Mouse (Mus musculus) stomach, embryonic 14.5 days (tissue): ENCODE data around the gene Slit3. TPM values are rescaled to one million over a fixed set of nuclear protein-coding genes. Genes with fewer than 3 reads are reported as not detected.

Experiments
- ATAC-seq: fragments of 200-750 bp; cut with Nextera tagmentation; 2 replicates; pipeline ENCODE4 v1.8.0; 2017; ENCODE audit warnings: low read depth, moderate TSS enrichment; ENCODE audit not compliant: insufficient number of reproducible peaks, insufficient read depth, low FRiP score
- H3K27ac ChIP-seq: fragments of 300-500 bp; sonication (generic); 2 replicates; pipeline ENCODE4 v1.5.1; 2014; ENCODE audit warnings: mild to moderate bottlenecking, low read length, moderate library complexity, mixed read lengths
- H3K27me3 ChIP-seq: fragments of 300-500 bp; sonication (generic); 2 replicates; pipeline ENCODE4 v1.6.1; 2014; ENCODE audit warnings: low read length, control low read depth, mixed read lengths; ENCODE audit not compliant: control insufficient read depth, insufficient read depth
- H3K36me3 ChIP-seq: fragments of 300-500 bp; sonication (generic); 2 replicates; pipeline ENCODE4 v1.6.1; 2014; ENCODE audit warnings: mild to moderate bottlenecking, control low read depth, low read length, moderate library complexity, mixed read lengths; ENCODE audit not compliant: control insufficient read depth, insufficient read depth
- H3K4me1 ChIP-seq: fragments of 300-500 bp; sonication (generic); 2 replicates; pipeline ENCODE4 v1.6.1; 2014; ENCODE audit warnings: low read length, control low read depth, mixed read lengths; ENCODE audit not compliant: control insufficient read depth, insufficient read depth
- H3K4me2 ChIP-seq: fragments of 300-500 bp; sonication (generic); replicated peaks from 2 replicates; pipeline ENCODE4 v1.6.1; 2014; ENCODE audit warnings: low read depth, low read length, control low read depth
- H3K4me3 ChIP-seq: fragments of 300-500 bp; sonication (generic); 2 replicates; pipeline ENCODE4 v1.5.1; 2014; ENCODE audit warnings: low read depth, low read length, control low read depth
- H3K9ac ChIP-seq: fragments of 300-500 bp; sonication (generic); replicated peaks from 2 replicates; pipeline ENCODE4 v1.6.1; 2014; ENCODE audit warnings: low read depth, mild to moderate bottlenecking, control low read depth, low read length, moderate library complexity, mixed read lengths
- H3K9me3 ChIP-seq: fragments of 300-500 bp; sonication (generic); 2 replicates; pipeline ENCODE4 v1.6.1; 2016; ENCODE audit warnings: low read depth, low read length, control low read depth; ENCODE audit not compliant: control insufficient read depth
- WGBS: fragments of 180-500 bp; shearing (Covaris S2); extraction: QIAGEN DNeasy Blood & Tissue Kit; methylation state at CpG from one replicate; pipeline ENCODE4 v1.1.7; 2014; 5-methylcytosine and 5-hydroxymethylcytosine counted together
- polyA plus RNA-seq: library from polyadenylated mRNA; unstranded; fragments of >200 nt; fragmentation: Nextera tagmentation; extraction: Ambion mirVana; gene quantifications from 2 replicates; pipeline ENCODE4 v1.2.1, GENCODE M21; 2014

Gene Slit3
- polyA plus RNA-seq, 1 experiment from 2014 or later = 18.3 TPM

GRCm38 (mm10) chr11:35331476-35331875 is 210.5 kb downstream of the Slit3 start:
- no peak overlapping the region for H3K27ac ChIP-seq
- H3K9ac ChIP-seq = no peak overlapping the region
- no peak overlapping the region for H3K4me2 ChIP-seq
- H3K4me3 ChIP-seq = no peak overlapping the region
- H3K27me3 ChIP-seq = no peaks in the 10 kb centered on the region
- no peaks in the 10 kb centered on the region for H3K9me3 ChIP-seq
- ATAC-seq = no peak
- 62% methylated on average over 3 of the region's 3 CpGs for WGBS
- H3K36me3 ChIP-seq = no peaks in the 10 kb centered on the region
- H3K4me1 ChIP-seq = 0 out of 2 replicates have a peak, but pooled peaks cover 7% of the 10 kb centered on the region

- 0 out of 2 replicates have a peak, but pooled peaks cover 7% of the 10 kb centered on the region for H3K4me1 ChIP-seq
- no peak overlapping the region for H3K4me2 ChIP-seq
- ATAC-seq = no peak
- 78% methylated on average over 8 of the region's 8 CpGs for WGBS
- no peak overlapping the region for H3K9ac ChIP-seq
- H3K4me3 ChIP-seq = no peak overlapping the region
- H3K9me3 ChIP-seq = no peaks in the 10 kb centered on the region
- H3K27ac ChIP-seq = no peak overlapping the region
- no peaks in the 10 kb centered on the region for H3K27me3 ChIP-seq
- H3K36me3 ChIP-seq = no peaks in the 10 kb centered on the region
Observed at GRCm38 (mm10) chr11:35336558-35336957, 215.5 kb downstream of the Slit3 start.

GRCm38 (mm10) chr11:35337493-35337892 is 216.5 kb downstream of the Slit3 start:
- 0 out of 2 replicates have a peak, but pooled peaks cover 6% of the 10 kb centered on the region for H3K4me1 ChIP-seq
- no peaks in the 10 kb centered on the region for H3K9me3 ChIP-seq
- no peak overlapping the region for H3K27ac ChIP-seq
- WGBS = 82% methylated on average over 8 of the region's 8 CpGs
- H3K4me2 ChIP-seq = no peak overlapping the region
- H3K36me3 ChIP-seq = no peaks in the 10 kb centered on the region
- no peaks in the 10 kb centered on the region for H3K27me3 ChIP-seq
- no peak overlapping the region for H3K4me3 ChIP-seq
- no peak for ATAC-seq
- H3K9ac ChIP-seq = no peak overlapping the region

GRCm38 (mm10) chr11:35337927-35338819 is 217.1 kb downstream of the Slit3 start:
- H3K27me3 ChIP-seq = no peaks in the 10 kb centered on the region
- H3K9me3 ChIP-seq = no peaks in the 10 kb centered on the region
- no peak overlapping the region for H3K27ac ChIP-seq
- H3K36me3 ChIP-seq = no peaks in the 10 kb centered on the region
- no peak overlapping the region for H3K4me2 ChIP-seq
- no peak overlapping the region for H3K4me3 ChIP-seq
- ATAC-seq = no peak
- 82% methylated on average over 19 of the region's 19 CpGs for WGBS
- no peak overlapping the region for H3K9ac ChIP-seq
- no peaks in the 10 kb centered on the region for H3K4me1 ChIP-seq

GRCm38 (mm10) chr11:35340752-35341151 is 219.7 kb downstream of the Slit3 start:
- no peak overlapping the region for H3K4me2 ChIP-seq
- H3K27me3 ChIP-seq = no peaks in the 10 kb centered on the region
- no peak for ATAC-seq
- 70% methylated on average over 6 of the region's 6 CpGs for WGBS
- H3K9ac ChIP-seq = no peak overlapping the region
- H3K27ac ChIP-seq = no peak overlapping the region
- no peaks in the 10 kb centered on the region for H3K9me3 ChIP-seq
- no peaks in the 10 kb centered on the region for H3K4me1 ChIP-seq
- H3K4me3 ChIP-seq = no peak overlapping the region
- H3K36me3 ChIP-seq = no peaks in the 10 kb centered on the region

GRCm38 (mm10) chr11:35342486-35342885 is 221.5 kb downstream of the Slit3 start:
- no peak overlapping the region for H3K27ac ChIP-seq
- H3K9me3 ChIP-seq = no peaks in the 10 kb centered on the region
- H3K9ac ChIP-seq = no peak overlapping the region
- no peak for ATAC-seq
- WGBS = 26% methylated on average over 5 of the region's 5 CpGs
- no peak overlapping the region for H3K4me3 ChIP-seq
- no peaks in the 10 kb centered on the region for H3K36me3 ChIP-seq
- no peaks in the 10 kb centered on the region for H3K27me3 ChIP-seq
- 0 out of 2 replicates have a peak, but pooled peaks cover 3% of the 10 kb centered on the region for H3K4me1 ChIP-seq
- no peak overlapping the region for H3K4me2 ChIP-seq

- Histone ChIP-seq H3K4me3 (no peak overlapping the region), H3K9ac (no peak overlapping the region), H3K27ac (no peak overlapping the region), H3K4me2 (no peak overlapping the region), H3K9me3 (no peaks in the 10 kb centered on the region), H3K36me3 (no peaks in the 10 kb centered on the region), H3K4me1 (0 out of 2 replicates have a peak, but pooled peaks cover 3% of the 10 kb centered on the region), H3K27me3 (no peaks in the 10 kb centered on the region)
- no peak for ATAC-seq
- 83% methylated on average over 13 of the region's 13 CpGs for WGBS
Observed at GRCm38 (mm10) chr11:35345696-35346480, 224.9 kb downstream of the Slit3 start.

- Histone ChIP-seq H3K36me3 (no peaks in the 10 kb centered on the region), H3K27ac (no peak overlapping the region), H3K9me3 (no peaks in the 10 kb centered on the region), H3K4me3 (no peak overlapping the region), H3K4me2 (no peak overlapping the region), H3K9ac (no peak overlapping the region), H3K27me3 (no peaks in the 10 kb centered on the region), H3K4me1 (peaks cover 3% of the 10 kb centered on the region; the same call in 1 of the 2 replicates)
- 19% methylated on average over 4 of the region's 4 CpGs for WGBS
- ATAC-seq = no peak
Observed at GRCm38 (mm10) chr11:35348099-35348498, 227.1 kb downstream of the Slit3 start.
